Mouse (Mus musculus) gastrocnemius, adult 2 months (tissue): ENCODE measurements at regions not wholly inside any gene's neighbourhood (a gene's known extent, or its start where the extent isn't known, plus 50 kb on each side); places are given as distances from the start of the nearest gene placed in this dataset.

Experiments used
- DNase-seq: peaks from one replicate; pipeline ENCODE4 v3.0.0; 2022
- H3K27ac ChIP-seq: fragments of 200-600 bp; 2 replicates; pipeline ENCODE4 v1.8.1; 2022; ENCODE audit warnings: mild to moderate bottlenecking
- H3K4me3 ChIP-seq: fragments of 200-600 bp; 2 replicates; pipeline ENCODE4 v1.8.1; 2022; ENCODE audit warnings: mild to moderate bottlenecking, moderate library complexity
- CTCF ChIP-seq: fragments of 200-600 bp; IDR thresholded peaks from 2 replicates; pipeline ENCODE4 v1.8.1; 2022; ENCODE audit warnings: antibody characterized with exemption, mild to moderate bottlenecking, moderate library complexity
- intact Hi-C: fragments of 180-260 bp; cut with DNase I; formaldehyde crosslinking; loops from one replicate; pipeline ENCODE4 v1.15.1; 2025

DNA sequence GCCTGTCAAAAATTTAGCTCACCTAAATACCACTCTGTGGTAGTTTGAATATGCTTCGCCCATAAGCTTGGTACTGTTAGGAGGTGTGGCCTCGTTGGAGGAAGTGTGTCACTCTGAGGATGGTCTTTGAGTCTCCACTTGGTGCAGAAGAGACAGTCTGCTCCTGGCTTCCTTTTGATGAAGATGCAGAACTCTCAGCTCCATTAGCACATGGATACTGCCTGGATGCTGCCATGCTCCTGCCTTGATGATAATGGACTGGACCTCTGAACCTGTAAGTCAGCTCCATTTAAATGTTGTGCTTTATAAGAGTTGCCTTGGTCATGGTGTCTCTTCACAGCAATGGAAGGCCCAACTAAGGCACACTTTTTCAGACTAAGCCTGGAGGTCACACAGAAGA is 56.9 kb upstream of the Pik3r1 start:
- no peak overlapping the region for H3K27ac ChIP-seq

GRCm38 (mm10) chr13:101831872-101832629 is 64.0 kb upstream of the Pik3r1 start:
- no peak for DNase-seq
- Histone ChIP-seq H3K4me3 (no peak overlapping the region), H3K27ac (no peak overlapping the region; the same call in 1 of the 2 replicates)
- intact Hi-C loops = no loop called here
- TF ChIP-seq CTCF = no peak

More for the DNA sequence above, 56.9 kb upstream of the Pik3r1 start:
- no peak for TF ChIP-seq CTCF
- no peak for DNase-seq
- intact Hi-C loops = no loop called here
- H3K4me3 ChIP-seq = no peak overlapping the region

GRCm38 (mm10) chr13:101834546-101834945 is 66.5 kb upstream of the Pik3r1 start:
- intact Hi-C loops = no loop called here
- Histone ChIP-seq H3K27ac (peak overlapping the region; percentile 81), H3K4me3 (no peak overlapping the region; the same call in 1 of the 2 replicates)
- DNase-seq = no peak
- TF ChIP-seq CTCF = no peak

DNA sequence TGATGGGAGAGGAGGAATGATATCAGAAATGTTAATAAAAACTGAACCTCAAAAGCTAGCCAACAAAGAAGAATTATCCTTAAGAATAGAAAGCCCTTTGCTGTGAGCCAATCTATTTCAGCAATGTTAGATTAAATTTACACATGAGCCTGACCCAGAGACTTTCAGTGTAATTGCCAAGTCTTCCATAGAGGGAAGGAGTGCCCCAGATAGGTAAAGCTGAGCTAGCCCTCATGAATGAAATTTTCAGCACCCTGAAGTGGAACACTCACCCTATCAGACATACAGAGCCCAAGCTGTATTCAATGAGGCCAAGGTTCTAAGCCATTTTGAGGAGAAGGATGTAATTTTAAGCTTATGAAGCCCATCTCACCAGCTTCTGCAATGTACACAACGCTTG is 69.0 kb upstream of the Pik3r1 start:
- peak overlapping the region; percentile 32 for H3K27ac ChIP-seq
- intact Hi-C loops = no loop called here
- TF ChIP-seq CTCF = no peak
- no peak overlapping the region for H3K4me3 ChIP-seq
- no peak for DNase-seq

DNA sequence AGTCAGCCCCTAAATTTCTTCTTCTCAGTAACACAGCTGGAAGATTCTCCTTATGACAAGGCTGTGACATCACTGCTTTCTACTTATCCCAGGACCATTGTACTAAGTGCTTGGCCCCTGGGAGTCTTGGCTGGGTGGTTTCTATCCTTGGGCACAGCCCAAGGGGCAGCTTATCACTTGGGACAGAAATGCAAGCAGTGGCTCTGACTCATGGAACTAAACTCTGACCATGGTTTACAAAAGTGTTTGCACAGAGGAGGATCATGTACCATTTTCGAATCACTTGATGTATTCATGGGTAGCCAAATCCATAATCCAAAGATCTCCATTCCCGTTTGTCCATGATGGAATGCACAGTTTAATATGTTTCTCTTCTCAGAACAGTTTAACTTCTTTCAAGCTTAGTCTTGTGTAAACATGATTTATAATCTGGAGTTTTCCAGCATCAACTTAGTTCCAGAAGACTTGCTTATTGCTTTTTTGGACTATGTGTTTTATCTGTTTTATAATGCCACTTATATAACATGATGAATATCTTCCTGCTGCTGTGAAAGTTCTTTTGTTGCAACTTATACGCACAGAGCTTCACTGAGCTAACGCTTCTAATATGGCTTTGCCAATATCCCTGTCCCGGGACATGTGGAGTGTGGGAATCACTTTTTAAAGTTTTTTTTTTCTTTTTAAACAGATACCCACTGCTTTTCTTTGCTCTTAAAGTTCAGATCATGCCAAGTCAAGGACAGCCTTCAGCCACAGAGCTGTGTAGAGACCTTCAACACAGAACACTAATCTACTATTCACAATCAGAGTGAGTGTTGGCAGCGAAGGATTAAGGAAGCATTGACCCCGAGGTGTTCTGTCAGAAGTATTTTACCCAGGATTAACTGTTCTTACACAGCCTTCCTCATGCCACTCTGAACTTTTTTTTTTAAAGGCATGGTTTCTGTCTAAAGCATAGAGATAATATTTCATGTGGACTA is 76.7 kb upstream of the Pik3r1 start:
- intact Hi-C loops = loop anchor here (5.0 kb wide), 1 partner anchor 32 kb away; no protein-coding TSS in a partner anchor
- H3K4me3 ChIP-seq = no peak overlapping the region
- DNase-seq = no peak
- no peak for TF ChIP-seq CTCF
- H3K27ac ChIP-seq = peak overlapping the region; percentile 29; the same call in 1 of the 2 replicates

- no peak for TF ChIP-seq CTCF
- intact Hi-C loops = loop anchor here (5.0 kb wide), 1 partner anchor 34 kb away; no protein-coding TSS in a partner anchor
Measured at GRCm38 (mm10) chr13:101846016-101846415, 78.0 kb upstream of the Pik3r1 start.

DNA sequence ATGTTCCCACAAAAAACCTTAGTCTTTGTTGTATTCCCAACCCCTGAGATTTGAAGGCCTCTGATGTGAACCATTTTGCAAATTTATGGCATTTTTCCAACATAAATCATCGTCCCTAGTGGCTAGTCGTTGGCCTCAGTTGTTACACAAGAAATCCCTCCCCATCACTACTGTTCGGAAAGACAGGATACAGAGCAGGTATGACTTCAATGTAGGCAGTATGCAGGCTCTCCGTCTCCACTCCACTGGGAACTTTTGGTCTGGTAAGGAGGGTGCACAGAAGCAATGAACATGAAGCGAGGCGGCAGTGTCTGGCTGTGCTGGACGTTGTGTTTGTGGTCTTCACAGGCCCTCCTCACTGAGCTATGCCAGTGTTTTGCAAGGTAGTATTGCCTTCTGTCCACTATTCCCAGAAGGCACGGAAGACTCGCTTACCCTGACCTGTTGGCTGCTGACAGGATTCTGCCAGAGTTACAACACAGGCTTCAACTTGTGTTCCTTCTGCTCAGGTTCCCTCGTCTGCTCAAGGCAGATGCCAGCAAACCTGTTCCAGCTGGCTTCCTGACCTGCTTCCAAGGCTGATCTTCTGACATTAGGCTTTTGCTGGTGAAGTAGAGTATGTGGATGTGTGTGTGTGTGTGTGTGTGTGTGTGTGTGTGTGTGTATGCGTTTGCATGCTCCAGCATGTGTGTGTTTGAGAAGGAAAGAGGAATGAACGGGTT is 80.0 kb upstream of the Pik3r1 start:
- intact Hi-C loops = loop anchor here (2.0 to 5.0 kb wide), 2 partner anchors 36 to 69 kb away; no protein-coding TSS in a partner anchor
- Histone ChIP-seq H3K4me3 (no peak overlapping the region), H3K27ac (peak overlapping the region; percentile 75)
- no peak for TF ChIP-seq CTCF
- peak; percentile 86 for DNase-seq

More at GRCm38 (mm10) chr13:101846016-101846415, 78.0 kb upstream of the Pik3r1 start:
- H3K4me3 ChIP-seq = no peak overlapping the region
- DNase-seq = no peak
- H3K27ac ChIP-seq = no peak overlapping the region

DNA sequence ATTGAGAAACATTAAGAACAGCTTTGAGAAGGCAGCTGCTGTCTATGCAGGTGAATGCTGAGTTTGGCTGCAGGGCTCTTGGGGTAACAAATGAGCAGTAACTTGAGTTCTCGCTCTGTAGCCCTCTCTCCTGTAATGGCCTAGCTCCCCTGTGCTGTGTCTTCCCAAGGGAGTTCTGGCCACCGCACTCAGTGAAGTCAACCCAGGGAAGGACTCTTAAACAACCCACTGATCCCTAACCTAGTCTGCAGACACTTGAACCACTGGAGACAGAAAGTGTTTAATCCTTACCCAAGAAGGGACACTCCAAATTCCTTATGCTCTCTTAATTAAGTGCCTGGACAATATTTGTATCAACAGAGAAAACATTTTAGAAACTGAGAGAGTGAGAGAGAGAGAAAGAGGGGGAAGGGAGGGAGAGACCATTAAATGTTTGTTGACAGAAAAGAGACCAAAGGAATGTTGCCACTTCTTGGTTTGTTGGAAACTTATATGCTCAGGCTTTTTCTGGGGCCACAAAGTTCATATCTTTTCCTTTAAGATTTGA is 80.7 kb upstream of the Pik3r1 start:
- no peak for DNase-seq
- TF ChIP-seq CTCF = no peak
- intact Hi-C loops = loop anchor here (2.0 to 5.0 kb wide), 2 partner anchors 36 to 68 kb away; no protein-coding TSS in a partner anchor

DNA sequence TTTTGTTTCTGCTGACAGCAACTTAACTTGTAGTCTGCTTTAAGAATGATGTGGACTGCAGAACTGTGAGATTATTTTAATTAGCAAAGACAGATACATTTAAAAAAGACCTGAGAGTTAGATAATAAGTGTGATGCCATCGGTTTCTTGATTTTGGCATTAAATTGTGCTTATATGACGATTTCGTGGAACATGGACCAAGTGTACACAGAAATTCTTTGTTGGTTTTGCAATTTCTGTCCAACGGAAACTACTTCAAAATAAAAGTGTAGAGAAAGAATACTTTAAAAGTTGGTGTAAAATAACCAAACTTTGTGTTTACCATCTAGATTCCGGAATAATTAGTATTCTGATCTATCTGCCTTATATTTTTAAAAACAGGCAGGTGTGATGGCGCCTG is 81.4 kb upstream of the Pik3r1 start:
- no peak for DNase-seq
- Histone ChIP-seq H3K4me3 (no peak overlapping the region), H3K27ac (no peak overlapping the region)
- intact Hi-C loops = loop anchor here (2.0 to 5.0 kb wide), 2 partner anchors 37 to 67 kb away; no protein-coding TSS in a partner anchor
- no peak for TF ChIP-seq CTCF

More for the DNA sequence above, 80.7 kb upstream of the Pik3r1 start:
- Histone ChIP-seq H3K27ac (peak overlapping the region; percentile 64), H3K4me3 (no peak overlapping the region)

GRCm38 (mm10) chr13:101851329-101851728 is 83.3 kb upstream of the Pik3r1 start:
- intact Hi-C loops = no loop called here
- H3K27ac ChIP-seq = no peak overlapping the region
- DNase-seq = no peak
- TF ChIP-seq CTCF = no peak
- H3K4me3 ChIP-seq = no peak overlapping the region

DNA sequence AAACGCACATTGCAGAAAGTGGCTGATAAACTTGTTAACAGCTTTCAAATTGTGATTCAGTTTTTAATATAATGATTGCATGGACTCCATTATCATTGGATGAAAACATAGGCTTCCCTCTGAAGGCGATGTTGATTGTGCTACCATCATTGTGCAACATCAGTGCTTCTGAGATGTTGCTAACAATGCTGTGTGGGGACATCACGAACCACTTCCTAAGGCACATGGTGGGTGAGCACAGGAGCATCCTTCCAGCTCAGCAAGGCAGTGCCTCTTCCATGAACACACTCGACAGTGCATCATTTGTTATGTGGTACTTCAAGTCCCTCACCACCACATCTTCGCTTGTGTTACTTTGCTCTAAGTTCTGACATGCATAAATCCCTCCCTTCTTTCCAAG is 84.9 kb upstream of the Pik3r1 start:
- no peak for TF ChIP-seq CTCF
- no peak overlapping the region for H3K4me3 ChIP-seq
- H3K27ac ChIP-seq = no peak overlapping the region
- no peak for DNase-seq
- intact Hi-C loops = no loop called here

- intact Hi-C loops = no loop called here
- peak; percentile 32 for DNase-seq
- TF ChIP-seq CTCF = no peak
- Histone ChIP-seq H3K27ac (peak overlapping the region; percentile 17; the same call in 1 of the 2 replicates), H3K4me3 (no peak overlapping the region)
Measured at GRCm38 (mm10) chr13:101855141-101855540, 87.1 kb upstream of the Pik3r1 start.
